Mouse (Mus musculus): ENCODE measurements around the gene Pde4d.
"Not testable (repeated sequence)": the region's sequence is repeated elsewhere in the genome, so short reads cannot be mapped to it uniquely, and the experiment has no call there.

Gene Pde4d

GRCm38 (mm10) chr13:108715029-108715428 lies 265.3 kb downstream of the Pde4d start:
- no peak for DNase-seq

- peak; percentile 47 to 65 for DNase-seq
These were observed 272.5 kb downstream of the Pde4d start for GRCm38 (mm10) chr13:108722234-108722633.

DNA sequence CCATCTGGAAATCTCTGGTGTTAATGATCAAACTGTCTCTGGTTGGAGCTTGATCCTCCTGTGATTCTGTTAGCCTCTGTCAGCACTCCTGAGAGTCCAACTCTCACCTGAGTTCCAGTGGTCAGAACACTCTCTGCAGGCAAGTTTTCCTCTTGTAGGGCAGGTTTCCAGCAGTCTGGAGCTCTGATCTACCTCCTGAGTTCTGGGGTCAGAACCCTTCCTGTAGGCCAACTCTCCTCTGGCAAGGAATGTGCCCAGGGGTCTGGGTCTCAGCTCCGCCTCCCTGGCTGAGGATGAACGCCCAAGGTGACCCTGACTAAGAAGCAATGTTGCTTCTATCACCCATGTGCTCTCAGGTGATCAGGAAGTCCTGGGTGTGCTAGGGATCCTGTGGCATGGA lies 284.6 kb downstream of the Pde4d start:
- peak; percentile 58 to 83 for DNase-seq

- no peak for DNase-seq
These were observed 301.6 kb downstream of the Pde4d start for GRCm38 (mm10) chr13:108751155-108751840.

GRCm38 (mm10) chr13:108757477-108757876 lies 307.7 kb downstream of the Pde4d start:
- DNase-seq: no peak

DNA sequence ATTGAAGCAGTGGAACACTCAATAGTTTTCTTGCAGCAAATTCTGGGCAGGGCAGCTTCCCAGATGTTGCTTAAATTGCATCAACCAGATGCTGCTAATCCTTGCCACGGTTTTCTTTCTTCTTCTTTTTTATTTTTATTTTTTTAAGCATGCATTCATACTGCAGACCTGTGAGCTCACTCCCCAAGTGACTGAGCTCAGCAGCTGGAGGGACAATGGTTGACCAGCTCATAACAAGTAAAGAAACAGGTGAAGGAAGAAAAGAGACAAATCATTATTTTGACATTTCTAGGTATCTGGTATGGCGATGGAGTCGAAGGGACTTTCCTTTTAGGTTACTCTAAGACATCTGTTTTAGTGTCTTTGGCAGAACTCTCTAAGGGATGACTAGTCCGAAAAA lies 308.6 kb downstream of the Pde4d start:
- DNase-seq: no peak

DNA sequence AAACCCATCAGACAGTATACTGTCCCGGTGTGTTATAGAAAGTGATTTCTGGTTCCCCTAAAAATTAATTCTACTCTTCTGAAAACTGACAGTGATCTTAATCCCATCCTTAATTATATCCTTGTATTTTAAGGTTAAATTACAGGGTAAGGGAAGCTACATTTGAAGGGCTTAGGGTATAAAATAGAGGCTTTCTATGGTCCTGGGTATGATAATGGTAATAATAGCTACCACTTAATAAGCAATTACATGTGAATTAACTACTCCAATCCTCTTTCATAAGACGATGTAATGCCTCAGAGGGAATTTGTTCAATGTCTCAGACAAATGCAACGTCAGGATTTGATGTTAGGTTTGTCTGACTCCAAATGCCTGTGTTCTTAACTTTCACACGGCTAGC lies 309.4 kb downstream of the Pde4d start:
- DNase-seq: no peak

GRCm38 (mm10) chr13:108763295-108763694 lies 313.5 kb downstream of the Pde4d start:
- DNase-seq: no peak

GRCm38 (mm10) chr13:108766020-108766727 lies 316.4 kb downstream of the Pde4d start:
- DNase-seq: no peak

GRCm38 (mm10) chr13:108769465-108770056 lies 319.8 kb downstream of the Pde4d start:
- no peak for DNase-seq

DNA sequence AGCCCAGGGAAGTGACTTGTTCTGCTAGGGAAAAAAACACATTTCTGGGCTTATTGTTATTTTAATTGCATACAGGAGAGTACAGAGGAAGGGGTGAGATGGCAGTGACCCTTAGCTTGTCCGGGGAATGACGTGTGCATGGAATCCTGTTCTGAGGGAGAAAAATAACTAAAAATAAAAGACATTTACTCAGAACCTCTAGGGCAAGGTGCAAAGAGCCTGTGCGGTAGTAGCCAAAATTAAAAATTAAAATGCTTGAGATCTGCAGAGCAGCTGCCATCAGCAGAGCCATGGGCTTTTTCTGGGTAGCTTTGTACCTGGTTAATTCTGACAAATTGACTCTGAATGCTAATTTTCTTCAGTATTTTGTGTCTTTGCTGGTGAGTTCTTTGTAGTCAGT lies 322.6 kb downstream of the Pde4d start:
- no peak for DNase-seq

DNA sequence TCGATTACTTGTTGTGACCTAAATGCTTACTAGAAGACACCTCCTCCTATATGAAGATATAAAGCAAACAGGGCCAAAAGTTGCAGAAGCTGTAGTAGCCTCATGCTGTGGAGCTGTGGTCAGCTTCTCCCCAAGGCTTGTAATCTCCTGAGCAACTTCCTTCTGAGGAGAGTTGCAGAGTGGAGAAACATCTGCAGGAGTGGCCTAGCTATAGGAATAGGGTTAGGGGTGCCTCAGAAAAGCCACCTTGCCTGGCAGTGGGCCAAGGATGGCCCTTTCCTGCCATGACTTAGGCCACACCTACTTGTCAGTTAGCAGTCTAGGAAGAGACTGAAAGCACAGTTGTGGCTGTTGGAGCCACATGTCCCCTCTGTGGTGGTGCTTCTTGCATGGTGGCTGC lies 325.2 kb downstream of the Pde4d start:
- no peak for DNase-seq

DNA sequence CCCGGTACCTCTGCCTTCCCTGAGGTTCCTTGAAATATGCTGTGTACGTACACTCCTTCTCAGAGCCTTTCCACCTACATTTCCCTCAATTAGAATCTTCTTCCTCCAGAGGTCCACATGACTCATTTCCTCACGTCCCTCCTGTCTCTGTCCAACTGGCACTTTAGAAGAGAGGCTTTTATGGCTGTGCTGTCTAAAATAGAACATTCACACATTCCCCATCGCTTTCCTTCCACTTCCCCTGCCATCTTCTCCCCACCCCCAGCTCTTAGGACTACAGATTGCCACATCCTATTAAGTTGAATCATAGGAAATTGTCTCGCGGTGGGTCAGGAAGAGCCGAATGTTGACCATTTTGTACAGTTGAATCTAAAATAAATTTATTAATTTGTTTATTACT lies 326.1 kb downstream of the Pde4d start:
- DNase-seq: no peak

- not testable (repeated sequence) for DNase-seq
These were observed 347.9 kb downstream of the Pde4d start for GRCm38 (mm10) chr13:108797620-108798019.

- DNase-seq: no peak
These were observed 359.4 kb downstream of the Pde4d start for GRCm38 (mm10) chr13:108809191-108809590.

DNA sequence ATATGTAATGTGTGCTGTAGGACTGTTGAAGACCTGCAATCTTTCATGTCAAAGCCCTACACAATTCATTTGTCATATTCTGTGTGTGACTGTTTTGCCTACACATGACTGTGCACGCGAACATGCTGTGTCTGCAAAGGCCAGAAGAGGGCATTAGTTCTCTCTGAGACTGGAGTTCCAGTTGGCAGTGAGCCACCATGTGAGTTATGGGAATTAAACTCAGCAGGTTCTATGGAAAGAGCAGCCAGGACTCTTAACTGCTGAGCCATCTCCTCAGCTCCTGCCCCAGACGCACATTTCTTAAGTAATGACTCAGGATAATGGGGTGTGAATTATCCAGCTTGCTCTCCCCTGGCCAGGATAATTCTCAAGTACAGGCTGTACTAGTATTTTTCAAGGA lies 363.2 kb downstream of the Pde4d start:
- peak; percentile 66 to 81 for DNase-seq

GRCm38 (mm10) chr13:108819846-108820408 lies 370.2 kb downstream of the Pde4d start:
- no peak for DNase-seq

DNA sequence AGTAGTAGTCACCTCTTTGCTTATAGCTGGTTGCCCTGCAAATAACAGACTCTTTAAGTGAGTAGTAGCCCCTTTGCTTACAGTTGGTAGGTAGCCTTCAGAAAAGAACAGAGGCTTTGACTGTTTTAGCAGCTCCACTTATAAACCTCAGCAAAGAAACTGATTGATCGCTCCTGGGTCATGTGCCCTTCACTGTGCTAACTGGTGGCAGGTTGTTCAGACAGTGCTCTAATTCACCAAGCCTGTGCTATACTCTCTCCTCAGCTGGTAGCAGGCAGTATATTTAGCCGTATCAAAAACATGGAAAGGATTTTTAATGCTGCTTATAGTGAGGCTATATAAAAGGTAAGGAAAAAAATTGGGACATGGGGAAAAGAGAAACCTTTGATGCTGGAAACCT lies 370.7 kb downstream of the Pde4d start:
- no peak for DNase-seq

- DNase-seq: no peak
These were observed 371.5 kb downstream of the Pde4d start for GRCm38 (mm10) chr13:108821270-108821669.

DNA sequence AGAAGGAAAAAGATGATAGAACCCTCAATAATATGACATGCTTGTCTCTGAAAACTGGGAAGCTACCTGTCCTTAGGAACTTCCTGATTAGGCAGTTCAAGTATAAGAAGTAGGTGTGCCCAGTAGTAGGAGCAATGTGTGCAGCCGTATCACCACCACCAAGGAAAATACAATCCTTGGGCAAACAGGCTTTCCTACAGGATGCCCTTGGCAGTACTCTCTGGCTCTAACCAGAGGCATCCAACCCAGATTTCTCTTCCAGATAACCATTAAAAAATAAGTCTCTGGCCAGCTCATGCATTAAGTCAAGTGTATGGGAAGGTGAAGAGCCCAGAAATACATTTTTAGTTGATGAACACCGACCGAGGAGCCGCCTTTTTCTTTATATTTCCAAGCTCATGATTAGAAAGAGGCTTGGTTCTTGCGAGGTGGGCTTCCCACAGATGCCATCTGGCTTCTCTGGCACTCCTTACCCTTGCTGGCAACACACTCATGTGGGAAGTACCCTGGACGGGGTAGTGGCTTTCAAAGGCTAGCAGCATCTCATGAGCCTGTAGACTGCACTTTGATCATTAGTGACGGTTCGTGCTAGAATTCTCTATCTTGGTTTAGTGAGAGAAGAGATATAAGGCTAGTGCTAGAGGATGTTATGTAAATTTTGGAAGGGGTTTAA lies 375.0 kb downstream of the Pde4d start:
- DNase-seq: peak in 1 of 2 experiments; percentile 35

- DNase-seq: no peak
These were observed 375.8 kb downstream of the Pde4d start for GRCm38 (mm10) chr13:108825501-108825900.

- no peak for DNase-seq
These were observed 384.4 kb downstream of the Pde4d start for GRCm38 (mm10) chr13:108834197-108834596.

- DNase-seq: no peak
These were observed 386.6 kb downstream of the Pde4d start for GRCm38 (mm10) chr13:108836314-108836713.
